Mouse (Mus musculus) ovary, adult 10 weeks (tissue): ENCODE measurements around the gene Trove2. TPM values are rescaled to one million over a fixed set of nuclear protein-coding genes. Genes with fewer than 3 reads are reported as not detected.

ENCODE experiments used
- polyA plus RNA-seq: library from polyadenylated mRNA; stranded (reverse); fragments of 350-450 nt; fragmentation: Illumina TruSeq; extraction: RNeasy Lipid Tissue Mini Kit (QIAGEN cat#74804); gene quantifications from one replicate; pipeline ENCODE4 v1.2.3, GENCODE M21; 2014

Trove2 gene
- 89.1 TPM for polyA plus RNA-seq

GRCm38 (mm10) chr1:143776446-143777411 lies at the start of gene Trove2, which contains the start of gene Uchl5:
Gene Trove2, minus strand, starts transcription at chr1:143777068.
Gene Uchl5, plus strand, starts transcription at chr1:143777272.

GRCm38 (mm10) chr1:143716038-143716437 lies 60.8 kb downstream of the Trove2 start, which contains the start of gene Glrx2:
Gene Glrx2, plus strand, starts transcription at chr1:143716338.

GRCm38 (mm10) chr1:143702741-143703262 lies 74.1 kb downstream of the Trove2 start, which contains the start of gene Cdc73:
Gene Cdc73, minus strand, starts transcription at chr1:143702893.

Other genes starting within 250 kb of the Trove2 start
- 5.8 TPM for gene B3galt2, start 136.4 kb downstream of the Trove2 start, polyA plus RNA-seq
- gene Cdc73, start 74.2 kb downstream of the Trove2 start, polyA plus RNA-seq = 199 TPM
- 123 TPM for gene Glrx2, start 60.7 kb downstream of the Trove2 start, polyA plus RNA-seq
- gene Uchl5, start 204 bp upstream of the Trove2 start, polyA plus RNA-seq = 142 TPM
- gene Rgs2, start 227.1 kb upstream of the Trove2 start, polyA plus RNA-seq = 707 TPM